Mouse (Mus musculus) embryonic facial prominence, embryonic 14.5 days (tissue): ENCODE measurements around the gene Abcg2. TPM values are rescaled to one million over a fixed set of nuclear protein-coding genes. Genes with fewer than 3 reads are reported as not detected.

ENCODE experiments used
- polyA plus RNA-seq: library from polyadenylated mRNA; unstranded; fragments of >200 nt; fragmentation: Nextera tagmentation; extraction: Ambion mirVana; gene quantifications from 2 replicates; pipeline ENCODE4 v1.2.1, GENCODE M21; 2014

Abcg2 gene
- polyA plus RNA-seq, 1 experiment from 2014 or later: 56.8 TPM

Other genes with a start within 250 kb of the Abcg2 start
- not detected in 2 replicates for gene Vmn1r30, start 141.1 kb upstream of the Abcg2 start, polyA plus RNA-seq
- gene Vmn1r31, start 109.2 kb upstream of the Abcg2 start, polyA plus RNA-seq: not detected in 2 replicates
- gene Herc3, start 246.9 kb downstream of the Abcg2 start, polyA plus RNA-seq: 10.4 and 13.8 TPM in 2 replicates